Mouse (Mus musculus) kidney, embryonic 14.5 days (tissue): ENCODE results near the gene Ccdc163. TPM values are rescaled to one million over a fixed set of nuclear protein-coding genes. Genes with fewer than 3 reads are reported as not detected.

Source experiments
- ATAC-seq: fragments of 200-750 bp; cut with Nextera tagmentation; 2 replicates; pipeline ENCODE4 v1.8.0; 2017; ENCODE audit warnings: moderate number of reproducible peaks, mild to moderate bottlenecking, moderate TSS enrichment, moderate library complexity; ENCODE audit not compliant: low FRiP score, low TSS enrichment
- H3K27ac ChIP-seq: fragments of 300-500 bp; sonication (generic); 2 replicates; pipeline ENCODE4 v1.5.1; 2014; ENCODE audit warnings: low read depth, mild to moderate bottlenecking, low read length, moderate library complexity, mixed read lengths
- H3K27me3 ChIP-seq: fragments of 300-500 bp; sonication (generic); 2 replicates; pipeline ENCODE4 v1.6.1; 2014; ENCODE audit warnings: mild to moderate bottlenecking, low read length; ENCODE audit not compliant: control insufficient read depth, insufficient read depth
- H3K36me3 ChIP-seq: fragments of 300-500 bp; sonication (generic); 2 replicates; pipeline ENCODE4 v1.6.1; 2014; ENCODE audit warnings: low read length, mixed read lengths; ENCODE audit not compliant: control insufficient read depth, insufficient read depth
- H3K4me1 ChIP-seq: fragments of 300-500 bp; sonication (generic); 2 replicates; pipeline ENCODE4 v1.6.1; 2014; ENCODE audit warnings: low read length, mixed read lengths; ENCODE audit not compliant: control insufficient read depth, insufficient read depth
- H3K4me2 ChIP-seq: fragments of 300-500 bp; sonication (generic); replicated peaks from 2 replicates; pipeline ENCODE4 v1.6.1; 2014; ENCODE audit warnings: low read depth, mild to moderate bottlenecking, low read length
- H3K4me3 ChIP-seq: fragments of 300-500 bp; sonication (generic); 2 replicates; pipeline ENCODE4 v1.5.1; 2014; ENCODE audit warnings: mild to moderate bottlenecking, low read length
- H3K9ac ChIP-seq: fragments of 300-500 bp; sonication (generic); 2 replicates; pipeline ENCODE4 v1.6.1; 2014; ENCODE audit warnings: low read depth, mild to moderate bottlenecking, low read length, moderate library complexity
- H3K9me3 ChIP-seq: fragments of 300-500 bp; sonication (generic); 2 replicates; pipeline ENCODE4 v1.6.1; 2016; ENCODE audit warnings: low read length; ENCODE audit not compliant: control insufficient read depth
- WGBS: fragments of 180-500 bp; shearing (Covaris S2); extraction: QIAGEN DNeasy Blood & Tissue Kit; methylation state at CpG from one replicate; pipeline ENCODE4 v1.1.7; 2014; 5-methylcytosine and 5-hydroxymethylcytosine counted together
- polyA plus RNA-seq: library from polyadenylated mRNA; unstranded; fragments of >200 nt; fragmentation: Nextera tagmentation; extraction: Ambion mirVana; gene quantifications from 2 replicates; pipeline ENCODE4 v1.2.1, GENCODE M21; 2014

Gene Ccdc163
- polyA plus RNA-seq, 1 experiment from 2014 or later, result 39.6 TPM

DNA sequence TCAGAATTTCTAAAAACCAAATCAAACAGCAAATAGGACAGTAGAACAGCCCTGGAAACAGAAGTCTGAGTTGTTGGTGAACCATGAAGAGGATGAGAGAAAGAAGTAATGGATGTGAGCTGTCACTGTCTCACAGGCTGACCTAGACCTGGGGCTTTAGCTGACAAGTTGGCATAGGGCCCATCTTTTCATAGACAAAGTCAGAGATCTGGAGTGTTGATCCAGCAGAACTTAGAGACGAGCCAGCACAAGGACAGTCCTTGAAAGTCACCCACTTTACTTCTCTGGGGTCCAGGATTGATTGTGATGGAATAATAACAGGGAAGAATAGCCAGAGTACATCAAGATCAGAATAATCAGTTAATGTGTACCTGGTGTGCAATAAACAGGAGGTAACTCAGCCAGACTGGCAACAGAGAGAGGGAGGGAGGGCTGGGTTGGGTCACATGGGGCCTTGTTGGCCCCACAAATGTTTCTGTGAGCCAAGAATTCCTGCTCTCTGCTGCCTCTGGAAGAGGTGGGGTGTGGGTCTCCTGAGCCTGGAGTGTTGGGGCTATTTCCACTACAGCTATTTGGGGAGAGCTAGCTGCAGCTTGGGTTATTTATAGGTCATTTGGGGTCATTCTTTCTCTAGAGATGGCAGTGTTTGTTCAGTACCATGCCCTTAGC is 88.3 kb downstream of the Ccdc163 start:
- Histone ChIP-seq H3K4me1 (no peaks in the 10 kb centered on the region), H3K9ac (peak overlapping the region; percentile 28; the same call in 1 of the 2 replicates), H3K36me3 (no peaks in the 10 kb centered on the region), H3K9me3 (no peaks in the 10 kb centered on the region), H3K4me3 (no peak overlapping the region), H3K4me2 (no peak overlapping the region), H3K27me3 (no peaks in the 10 kb centered on the region), H3K27ac (no peak overlapping the region)
- WGBS, result 41% methylated on average over 1 of the region's 1 CpGs
- ATAC-seq, result no peak

DNA sequence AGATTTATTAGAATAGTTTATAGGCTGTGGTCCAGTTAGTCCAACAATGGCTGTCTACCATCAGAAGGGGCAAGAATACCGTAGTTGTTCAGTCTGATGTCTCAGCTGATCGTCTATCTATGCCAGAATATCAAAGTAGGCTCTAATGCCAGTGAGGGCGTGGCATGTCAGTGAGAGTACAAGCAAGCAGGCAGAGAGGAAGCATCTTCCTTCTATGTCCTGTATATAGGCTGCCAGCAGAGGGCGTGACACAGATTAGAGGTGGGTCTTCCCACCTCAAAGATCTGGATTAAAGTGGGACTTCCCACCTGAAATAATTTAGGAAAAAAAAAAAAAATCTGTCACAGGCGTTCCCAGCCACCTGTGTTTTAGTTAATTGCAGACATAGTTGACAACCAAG is 91.6 kb downstream of the Ccdc163 start:
- Histone ChIP-seq H3K36me3 (peaks cover 26% of the 10 kb centered on the region), H3K4me2 (no peak overlapping the region), H3K27me3 (no peaks in the 10 kb centered on the region), H3K4me3 (no peak overlapping the region), H3K27ac (no peak overlapping the region), H3K4me1 (no peaks in the 10 kb centered on the region), H3K9ac (no peak overlapping the region), H3K9me3 (no peaks in the 10 kb centered on the region)
- WGBS, result 51% methylated on average over 5 of the region's 5 CpGs
- no peak for ATAC-seq

Other genes with a start within 250 kb of the Ccdc163 start
- 17.6 and 25.7 TPM in 2 replicates for gene Mast2, start 244.3 kb upstream of the Ccdc163 start, polyA plus RNA-seq
- gene Ipp, start 201.0 kb upstream of the Ccdc163 start, polyA plus RNA-seq, result 5.5 and 8.5 TPM in 2 replicates
- gene Tmem69, start 152.6 kb upstream of the Ccdc163 start, polyA plus RNA-seq, result 33.5 and 34.0 TPM in 2 replicates
- 44.6 and 54.8 TPM in 2 replicates for gene Gpbp1l1, start 150.9 kb upstream of the Ccdc163 start, polyA plus RNA-seq
- 2.2 and 4.5 TPM in 2 replicates for gene Ccdc17, start 111.9 kb upstream of the Ccdc163 start, polyA plus RNA-seq
- gene Nasp, start 80.6 kb upstream of the Ccdc163 start, polyA plus RNA-seq, result 224 and 234 TPM in 2 replicates
- 730 and 751 TPM in 2 replicates for gene Akr1a1, start 56.8 kb upstream of the Ccdc163 start, polyA plus RNA-seq
- gene Prdx1, start 23.0 kb upstream of the Ccdc163 start, polyA plus RNA-seq, result 1,503 and 1,977 TPM in 2 replicates
- 19.7 and 25.5 TPM in 2 replicates for gene Mmachc, start 103 bp upstream of the Ccdc163 start, polyA plus RNA-seq
- gene Tesk2, start 12.4 kb downstream of the Ccdc163 start, polyA plus RNA-seq, result 4.6 and 7.4 TPM in 2 replicates
- 29.0 and 42.5 TPM in 2 replicates for gene Toe1, start 99.1 kb downstream of the Ccdc163 start, polyA plus RNA-seq
- gene Mutyh, start 99.2 kb downstream of the Ccdc163 start, polyA plus RNA-seq, result 17.9 and 18.7 TPM in 2 replicates
- gene Hpdl, start 113.2 kb downstream of the Ccdc163 start, polyA plus RNA-seq, result 1.1 and 1.4 TPM in 2 replicates
- 1.7 and 2.1 TPM in 2 replicates for gene Zswim5, start 168.9 kb downstream of the Ccdc163 start, polyA plus RNA-seq